Mouse (Mus musculus): Measurements from ENCODE around the gene Ice2. TPM values are rescaled to one million over a fixed set of nuclear protein-coding genes. Genes with fewer than 3 reads are reported as not detected.
A peak's percentile ranks its signal among the peaks of the same experiment; 100 is the strongest.

Ice2 gene
- polyA plus RNA-seq, 1 experiment from 2014 or later, result 12.8 TPM

DNA sequence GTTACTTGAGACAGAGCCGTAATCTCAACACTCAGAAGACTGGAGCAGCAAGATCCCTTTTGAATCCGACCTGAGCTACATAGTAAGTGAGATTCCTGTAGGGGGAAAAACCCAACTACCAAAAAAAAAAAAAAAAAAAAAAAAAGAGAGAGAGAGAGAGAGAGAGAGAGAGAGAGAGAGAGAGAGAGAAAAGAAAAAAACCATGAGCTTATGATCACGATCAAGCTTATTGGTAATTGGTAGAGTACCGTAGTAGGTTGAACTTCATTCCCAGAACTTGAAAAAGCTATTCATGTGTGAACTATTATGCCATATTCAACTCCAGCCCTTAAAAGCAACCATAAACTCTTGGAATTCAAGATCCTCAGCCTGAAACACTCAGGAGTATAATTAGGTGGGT is 57.0 kb downstream of the Ice2 start:
- Histone ChIP-seq H3K9ac (ENCODE audit: low read depth, low read length) (peak overlapping the region; percentile 91), H3K27me3 (replicated peaks; ENCODE audit: control insufficient read depth, insufficient read depth, low read length) (no peaks in the 10 kb centered on the region), H3K4me2 (ENCODE audit: low read depth, low read length) (peak overlapping the region; percentile 63), H3K4me1 (ENCODE audit: control insufficient read depth, insufficient read depth, low read length) (peaks cover 53% of the 10 kb centered on the region), H3K9me3 (ENCODE audit: control insufficient read depth, low read length) (no peaks in the 10 kb centered on the region), H3K36me3 (ENCODE audit: control insufficient read depth, insufficient read depth, low read length) (no peaks in the 10 kb centered on the region), H3K27ac (ENCODE audit: low read length) (peak overlapping the region; percentile 93), H3K4me3 (ENCODE audit: low read length) (peak overlapping the region; percentile 68)
- 57% methylated on average over 4 of the region's 4 CpGs for WGBS
- ATAC-seq, result no peak

DNA sequence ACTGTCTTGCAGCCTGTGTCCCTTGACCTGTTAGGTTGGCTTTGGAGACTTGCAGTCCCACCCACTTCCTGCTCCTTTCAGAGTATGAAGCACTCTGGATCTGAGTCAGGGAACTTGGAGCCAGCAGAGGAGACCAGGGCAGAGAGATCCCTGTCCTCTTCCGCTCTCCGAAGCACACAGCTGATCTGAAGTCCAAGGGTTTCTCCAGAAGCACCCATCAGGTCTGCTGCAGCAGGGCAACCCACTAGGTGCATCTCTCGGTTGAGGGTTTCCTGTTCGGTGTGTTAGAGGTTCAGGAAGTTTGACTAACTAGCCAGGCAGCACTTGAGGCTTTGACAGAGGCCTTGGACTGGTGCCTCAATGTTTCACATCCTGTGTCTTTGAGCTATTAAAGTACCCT is 57.7 kb downstream of the Ice2 start:
- Histone ChIP-seq H3K4me1 (ENCODE audit: control insufficient read depth, insufficient read depth, low read length) (peaks cover 59% of the 10 kb centered on the region), H3K9ac (ENCODE audit: low read depth, low read length) (peak overlapping the region; percentile 59), H3K4me3 (ENCODE audit: low read length) (peak overlapping the region; percentile 68), H3K27me3 (replicated peaks; ENCODE audit: control insufficient read depth, insufficient read depth, low read length) (no peaks in the 10 kb centered on the region), H3K27ac (ENCODE audit: low read length) (peak overlapping the region; percentile 90), H3K36me3 (ENCODE audit: control insufficient read depth, insufficient read depth, low read length) (no peaks in the 10 kb centered on the region), H3K4me2 (ENCODE audit: low read depth, low read length) (peak overlapping the region; percentile 63), H3K9me3 (ENCODE audit: control insufficient read depth, low read length) (no peaks in the 10 kb centered on the region)
- WGBS, result 53% methylated on average over 4 of the region's 4 CpGs
- ATAC-seq, result no peak

DNA sequence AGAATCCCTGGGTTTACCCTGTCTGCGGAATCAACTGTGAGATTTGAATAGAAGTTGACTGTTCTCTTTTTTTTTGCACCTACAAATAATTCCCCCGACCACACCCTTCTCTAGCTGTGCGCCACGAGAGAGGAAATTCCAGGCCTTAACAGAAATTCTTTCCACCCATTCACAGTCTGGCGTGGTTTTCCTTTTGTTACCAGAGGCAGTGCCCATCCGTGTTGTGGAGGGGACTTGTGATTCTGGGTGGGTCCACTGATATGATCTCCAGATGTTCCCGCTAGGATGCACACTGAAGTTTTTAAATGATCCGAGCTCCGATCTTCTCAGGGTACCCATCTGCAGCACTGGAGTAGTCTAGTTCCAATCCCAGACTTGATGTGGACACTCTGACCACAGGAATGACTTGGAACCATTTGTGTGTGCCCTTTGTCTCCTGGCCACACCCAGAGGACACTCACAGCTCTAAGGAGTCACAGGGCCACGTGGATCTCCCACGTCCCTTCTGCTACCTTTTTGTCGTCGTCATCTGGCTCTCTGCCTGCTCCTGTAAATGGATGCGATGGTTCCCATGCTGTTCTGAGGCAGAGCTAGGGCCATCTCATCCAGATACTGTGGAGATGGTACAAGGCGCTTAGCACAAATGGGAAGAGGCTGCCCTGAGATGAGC is 58.8 kb downstream of the Ice2 start:
- Histone ChIP-seq H3K36me3 (ENCODE audit: control insufficient read depth, insufficient read depth, low read length) (no peaks in the 10 kb centered on the region), H3K4me3 (ENCODE audit: low read length) (no peak overlapping the region), H3K27me3 (replicated peaks; ENCODE audit: control insufficient read depth, insufficient read depth, low read length) (no peaks in the 10 kb centered on the region), H3K27ac (ENCODE audit: low read length) (peak overlapping the region; percentile 96), H3K9me3 (ENCODE audit: control insufficient read depth, low read length) (no peaks in the 10 kb centered on the region), H3K4me2 (ENCODE audit: low read depth, low read length) (peak overlapping the region; percentile 4; the same call in 1 of the 2 replicates), H3K4me1 (ENCODE audit: control insufficient read depth, insufficient read depth, low read length) (peaks cover 59% of the 10 kb centered on the region), H3K9ac (ENCODE audit: low read depth, low read length) (no peak overlapping the region)
- no peak for ATAC-seq
- WGBS, result 77% methylated on average over 15 of the region's 15 CpGs

DNA sequence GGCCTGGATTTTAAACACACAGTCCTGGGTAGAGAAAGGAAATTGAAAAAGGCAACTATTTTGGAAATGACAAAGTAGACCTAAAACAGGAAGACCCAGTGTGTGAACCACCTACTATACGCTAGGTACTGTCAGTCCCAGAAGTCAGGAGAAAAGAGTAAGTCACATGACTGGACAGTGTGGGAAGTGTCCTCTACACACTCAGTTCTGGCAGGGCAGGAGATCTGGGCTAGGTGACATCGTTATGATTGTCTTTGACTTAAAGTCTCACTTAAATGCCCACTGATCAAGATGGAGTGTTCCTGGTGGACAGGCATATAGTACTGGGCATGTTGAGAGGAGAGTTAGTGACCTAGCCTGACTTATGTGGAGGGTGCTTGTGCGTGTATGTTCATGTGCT is 59.4 kb downstream of the Ice2 start:
- H3K4me2 ChIP-seq (ENCODE audit: low read depth, low read length), result peak overlapping the region; percentile 38; the same call in 1 of the 2 replicates
- H3K27ac ChIP-seq (ENCODE audit: low read length), result peak overlapping the region; percentile 96
- H3K36me3 ChIP-seq (ENCODE audit: control insufficient read depth, insufficient read depth, low read length), result no peaks in the 10 kb centered on the region
- H3K9me3 ChIP-seq (ENCODE audit: control insufficient read depth, low read length), result no peaks in the 10 kb centered on the region
- peaks cover 59% of the 10 kb centered on the region for H3K4me1 ChIP-seq (ENCODE audit: control insufficient read depth, insufficient read depth, low read length)
- H3K27me3 ChIP-seq (replicated peaks; ENCODE audit: control insufficient read depth, insufficient read depth, low read length), result no peaks in the 10 kb centered on the region
- no peak overlapping the region for H3K9ac ChIP-seq (ENCODE audit: low read depth, low read length)
- 90% methylated on average over 3 of the region's 3 CpGs for WGBS
- 0 out of 2 replicates have a peak overlapping the region, but pooled peaks have one; percentile 22 for H3K4me3 ChIP-seq (ENCODE audit: low read length)
- no peak for ATAC-seq

DNA sequence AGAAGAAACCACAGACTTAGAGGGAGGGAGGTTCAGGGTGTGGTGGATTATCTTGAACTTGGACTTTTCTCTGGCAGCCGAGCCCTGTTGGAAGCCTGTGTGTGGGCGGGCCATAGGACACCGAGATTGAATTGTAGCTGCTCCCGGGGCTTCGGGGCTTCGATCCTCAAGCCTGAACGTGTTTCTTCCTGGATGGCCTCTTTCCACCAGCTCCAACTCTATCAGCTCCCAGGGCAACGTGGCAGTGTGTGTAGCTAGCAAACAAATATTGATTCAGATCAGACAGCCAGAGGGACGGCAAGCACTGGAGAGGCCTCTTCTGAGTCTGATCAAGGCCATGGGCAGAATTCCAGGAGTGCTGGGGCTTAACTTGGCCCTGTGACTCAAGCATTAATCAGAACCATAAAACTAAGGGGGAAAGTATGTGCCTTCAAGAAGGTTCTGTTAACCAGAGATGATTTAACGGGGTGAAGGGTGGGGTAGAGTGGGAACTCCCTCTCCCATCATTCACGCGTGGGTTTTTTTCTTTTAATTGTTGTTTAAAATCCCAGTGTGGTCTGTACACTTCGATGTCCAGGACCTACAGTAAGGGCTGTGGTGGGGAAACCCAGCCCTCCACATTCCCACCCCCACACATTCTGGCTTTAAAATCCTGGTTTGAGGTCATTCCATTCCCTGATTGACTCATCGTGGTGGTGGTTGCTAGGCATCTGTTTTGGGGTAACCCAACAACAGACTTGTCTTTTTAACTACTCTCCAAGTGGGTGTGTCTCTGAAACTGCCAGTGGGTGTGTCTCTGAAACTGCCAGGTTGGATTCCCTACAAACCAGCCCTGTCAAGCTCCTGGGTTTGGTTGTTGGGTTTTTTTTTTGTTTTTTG is 60.3 kb downstream of the Ice2 start:
- Histone ChIP-seq H3K27ac (ENCODE audit: low read length) (peak overlapping the region; percentile 96), H3K4me3 (ENCODE audit: low read length) (peak overlapping the region; percentile 22), H3K9ac (ENCODE audit: low read depth, low read length) (peak overlapping the region; percentile 20; the same call in 1 of the 2 replicates), H3K4me2 (ENCODE audit: low read depth, low read length) (peak overlapping the region; percentile 38), H3K4me1 (ENCODE audit: control insufficient read depth, insufficient read depth, low read length) (peaks cover 56% of the 10 kb centered on the region), H3K9me3 (ENCODE audit: control insufficient read depth, low read length) (no peaks in the 10 kb centered on the region), H3K27me3 (replicated peaks; ENCODE audit: control insufficient read depth, insufficient read depth, low read length) (no peaks in the 10 kb centered on the region), H3K36me3 (ENCODE audit: control insufficient read depth, insufficient read depth, low read length) (0 out of 2 replicates have a peak, but pooled peaks cover 2% of the 10 kb centered on the region)
- 24% methylated on average over 14 of the region's 14 CpGs for WGBS
- ATAC-seq, result peak; percentile 65

DNA sequence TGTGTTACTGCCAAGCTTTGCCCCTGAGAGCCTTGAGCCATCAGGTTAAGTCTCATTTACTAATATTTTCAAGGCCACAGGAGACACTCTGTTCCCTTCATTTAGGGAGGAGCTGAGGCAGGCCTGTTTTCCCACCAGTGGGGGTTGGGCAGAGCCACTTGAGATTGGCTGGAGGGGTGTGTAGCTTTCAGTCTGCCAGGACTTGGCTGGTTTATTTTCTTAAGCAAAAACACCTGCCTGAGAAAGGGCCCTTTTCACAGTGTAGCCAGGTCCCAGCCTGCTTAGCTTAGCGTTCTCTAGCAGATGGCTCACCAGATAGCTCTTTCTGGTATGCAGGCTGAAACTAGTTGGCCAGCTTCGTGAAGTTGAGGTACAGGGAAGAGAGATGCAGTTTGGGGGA is 61.3 kb downstream of the Ice2 start:
- no peak overlapping the region for H3K4me3 ChIP-seq (ENCODE audit: low read length)
- ATAC-seq, result no peak
- H3K4me2 ChIP-seq (ENCODE audit: low read depth, low read length), result no peak overlapping the region
- peak overlapping the region; percentile 30 for H3K9ac ChIP-seq (ENCODE audit: low read depth, low read length)
- H3K4me1 ChIP-seq (ENCODE audit: control insufficient read depth, insufficient read depth, low read length), result peaks cover 57% of the 10 kb centered on the region
- no peaks in the 10 kb centered on the region for H3K27me3 ChIP-seq (replicated peaks; ENCODE audit: control insufficient read depth, insufficient read depth, low read length)
- 0 out of 2 replicates have a peak, but pooled peaks cover 2% of the 10 kb centered on the region for H3K36me3 ChIP-seq (ENCODE audit: control insufficient read depth, insufficient read depth, low read length)
- H3K27ac ChIP-seq (ENCODE audit: low read length), result peak overlapping the region; percentile 55
- 28% methylated on average over 2 of the region's 2 CpGs for whole genome bisulfite sequencing
- no peaks in the 10 kb centered on the region for H3K9me3 ChIP-seq (ENCODE audit: control insufficient read depth, low read length)

DNA sequence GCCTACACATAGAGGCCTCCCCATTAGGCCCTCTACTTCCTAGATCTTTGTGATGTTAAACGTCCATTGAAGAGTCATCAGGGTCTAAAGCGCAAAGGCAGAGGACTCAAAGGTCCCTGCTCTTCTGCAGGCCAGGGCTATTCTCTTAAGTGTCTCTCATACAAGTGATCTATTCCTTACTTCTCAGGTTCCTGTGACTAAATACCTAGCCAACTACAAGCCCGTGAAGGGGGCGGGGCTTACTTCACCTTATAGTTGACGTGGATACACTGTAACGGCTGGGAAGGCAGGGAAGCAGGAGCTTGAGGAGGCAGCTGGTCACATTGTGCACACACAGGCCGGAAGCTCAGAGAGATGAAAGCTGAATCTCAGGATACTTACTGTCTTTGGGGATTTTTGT is 62.2 kb downstream of the Ice2 start:
- 79% methylated on average over 7 of the region's 7 CpGs for WGBS
- Histone ChIP-seq H3K4me1 (ENCODE audit: control insufficient read depth, insufficient read depth, low read length) (peaks cover 56% of the 10 kb centered on the region), H3K27ac (ENCODE audit: low read length) (0 out of 2 replicates have a peak overlapping the region, but pooled peaks have one; percentile 55), H3K36me3 (ENCODE audit: control insufficient read depth, insufficient read depth, low read length) (0 out of 2 replicates have a peak, but pooled peaks cover 2% of the 10 kb centered on the region), H3K9ac (ENCODE audit: low read depth, low read length) (no peak overlapping the region), H3K4me2 (ENCODE audit: low read depth, low read length) (no peak overlapping the region), H3K27me3 (replicated peaks; ENCODE audit: control insufficient read depth, insufficient read depth, low read length) (no peaks in the 10 kb centered on the region), H3K9me3 (ENCODE audit: control insufficient read depth, low read length) (no peaks in the 10 kb centered on the region), H3K4me3 (ENCODE audit: low read length) (no peak overlapping the region)
- no peak for ATAC-seq

DNA sequence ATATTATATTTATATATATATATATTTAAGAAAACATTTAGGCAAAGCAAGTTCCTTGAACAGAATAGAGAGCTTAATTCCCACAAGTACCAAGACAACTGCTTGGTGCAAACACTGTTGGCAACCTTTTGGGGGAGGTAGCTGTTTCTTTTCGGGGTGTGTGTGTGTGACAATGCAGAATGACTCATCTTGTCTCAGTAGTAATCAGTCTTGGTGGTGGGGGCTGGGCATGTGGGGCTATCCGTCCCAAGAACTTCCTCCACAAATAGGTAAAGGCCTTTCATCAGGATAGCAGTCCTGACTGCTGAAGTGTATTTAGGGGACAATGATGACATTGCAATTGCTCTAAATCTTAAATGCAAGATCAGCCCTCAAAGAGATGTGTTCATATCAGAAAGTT is 65.3 kb downstream of the Ice2 start:
- Histone ChIP-seq H3K36me3 (ENCODE audit: control insufficient read depth, insufficient read depth, low read length) (0 out of 2 replicates have a peak, but pooled peaks cover 3% of the 10 kb centered on the region), H3K9me3 (ENCODE audit: control insufficient read depth, low read length) (no peaks in the 10 kb centered on the region), H3K27me3 (replicated peaks; ENCODE audit: control insufficient read depth, insufficient read depth, low read length) (no peaks in the 10 kb centered on the region), H3K9ac (ENCODE audit: low read depth, low read length) (no peak overlapping the region), H3K4me1 (ENCODE audit: control insufficient read depth, insufficient read depth, low read length) (peaks cover 54% of the 10 kb centered on the region), H3K4me3 (ENCODE audit: low read length) (no peak overlapping the region), H3K4me2 (ENCODE audit: low read depth, low read length) (no peak overlapping the region), H3K27ac (ENCODE audit: low read length) (no peak overlapping the region)
- 83% methylated on average over 2 of the region's 2 CpGs for WGBS
- ATAC-seq, result no peak

DNA sequence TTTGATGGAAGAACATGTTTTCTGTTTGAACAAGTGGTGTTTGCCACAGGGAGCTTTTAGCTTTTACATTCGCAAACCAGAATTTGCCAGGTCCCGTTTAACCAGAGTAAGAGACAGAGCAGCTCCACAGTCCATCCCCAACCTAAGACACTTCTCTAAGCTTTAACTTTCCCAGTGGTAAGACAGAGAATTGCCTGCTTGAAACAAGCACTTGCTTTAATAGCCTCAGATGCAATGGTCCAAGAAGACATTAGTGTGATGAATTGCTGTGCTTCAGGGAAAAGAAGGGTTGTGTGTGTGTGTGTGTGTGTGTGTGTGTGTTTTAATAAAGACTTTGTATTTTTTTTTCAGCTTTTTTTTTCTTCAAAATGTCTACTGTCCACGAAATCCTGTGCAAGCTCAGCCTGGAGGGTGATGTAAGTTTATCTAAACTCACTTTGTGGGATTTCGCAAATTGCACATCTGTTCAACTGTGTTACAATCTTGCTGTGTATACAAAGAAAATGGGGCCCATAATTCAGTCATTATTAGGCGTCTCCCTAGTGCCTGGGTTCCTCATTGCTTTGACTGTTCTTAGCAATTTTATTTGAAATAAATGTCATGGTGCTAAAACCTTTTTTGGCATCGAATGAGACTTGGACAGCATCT is 66.5 kb downstream of the Ice2 start:
- 52% methylated on average over 6 of the region's 6 CpGs for WGBS
- no peaks in the 10 kb centered on the region for H3K9me3 ChIP-seq (ENCODE audit: control insufficient read depth, low read length)
- H3K27me3 ChIP-seq (replicated peaks; ENCODE audit: control insufficient read depth, insufficient read depth, low read length), result no peaks in the 10 kb centered on the region
- no peak overlapping the region for H3K27ac ChIP-seq (ENCODE audit: low read length)
- H3K36me3 ChIP-seq (ENCODE audit: control insufficient read depth, insufficient read depth, low read length), result 0 out of 2 replicates have a peak, but pooled peaks cover 4% of the 10 kb centered on the region
- no peak overlapping the region for H3K4me3 ChIP-seq (ENCODE audit: low read length)
- no peak for ATAC-seq
- peaks cover 53% of the 10 kb centered on the region for H3K4me1 ChIP-seq (ENCODE audit: control insufficient read depth, insufficient read depth, low read length)
- no peak overlapping the region for H3K9ac ChIP-seq (ENCODE audit: low read depth, low read length)
- H3K4me2 ChIP-seq (ENCODE audit: low read depth, low read length), result no peak overlapping the region
